Mouse (Mus musculus): ENCODE measurements around the gene Cybb. TPM values are rescaled to one million over a fixed set of nuclear protein-coding genes. Genes with fewer than 3 reads are reported as not detected.

Gene Cybb
- polyA plus RNA-seq (2015; fragmentation: Nextera tagmentation; extraction: Ambion mirVana) = 1.5 TPM in 2 replicates

GRCm38 (mm10) chrX:9487671-9488070 is at the start of gene Cybb:
Gene Cybb, minus strand, starts transcription at chrX:9487771.

Other genes starting within 250 kb of the Cybb start
- not detected in 2 replicates for gene Gm14862, start 230.9 kb downstream of the Cybb start, polyA plus RNA-seq (2015; fragmentation: Nextera tagmentation; extraction: Ambion mirVana)
- 2.6 and 3.6 TPM in 2 replicates for gene Xk, start 215.0 kb downstream of the Cybb start, polyA plus RNA-seq (2015; fragmentation: Nextera tagmentation; extraction: Ambion mirVana)
- gene H2al1m, start 204.0 kb downstream of the Cybb start, polyA plus RNA-seq (2015; fragmentation: Nextera tagmentation; extraction: Ambion mirVana) = not detected in 2 replicates
- not detected in 2 replicates for gene H2al1k, start 137.1 kb downstream of the Cybb start, polyA plus RNA-seq (2015; fragmentation: Nextera tagmentation; extraction: Ambion mirVana)
- not detected in 2 replicates for gene H2al1o, start 84.6 kb upstream of the Cybb start, polyA plus RNA-seq (2015; fragmentation: Nextera tagmentation; extraction: Ambion mirVana)
- gene Dynlt3, start 175.2 kb upstream of the Cybb start, polyA plus RNA-seq (2015; fragmentation: Nextera tagmentation; extraction: Ambion mirVana) = 54.8 and 60.7 TPM in 2 replicates